Mouse (Mus musculus): ENCODE measurements around the gene Slc7a14. TPM values are rescaled to one million over a fixed set of nuclear protein-coding genes. Genes with fewer than 3 reads are reported as not detected.

Slc7a14 gene
- polyA plus RNA-seq, 1 experiment from 2014 or later = 0.92 TPM

- no peaks in the 10 kb centered on the region for H3K4me1 ChIP-seq
- ATAC-seq (ENCODE audit: low FRiP score) = no peak
- H3K27ac ChIP-seq = no peak overlapping the region
- no peaks in the 10 kb centered on the region for H3K9me3 ChIP-seq
- H3K4me2 ChIP-seq = no peak overlapping the region
- no peak overlapping the region for H3K4me3 ChIP-seq (replicated peaks)
- WGBS = 92% methylated on average over 7 of the region's 7 CpGs
- no peaks in the 10 kb centered on the region for H3K27me3 ChIP-seq
- no peak overlapping the region for H3K9ac ChIP-seq
- no peaks in the 10 kb centered on the region for H3K36me3 ChIP-seq (replicated peaks)
These were observed 119.8 kb downstream of the Slc7a14 start for GRCm38 (mm10) chr3:31190342-31190741.

GRCm38 (mm10) chr3:31166365-31166871 is 143.8 kb downstream of the Slc7a14 start:
- Histone ChIP-seq H3K27me3 (no peaks in the 10 kb centered on the region), H3K4me1 (peaks cover 18% of the 10 kb centered on the region), H3K4me3 (replicated peaks) (no peak overlapping the region), H3K9ac (peak overlapping the region; percentile 14; the same call in 1 of the 2 replicates), H3K36me3 (replicated peaks) (no peaks in the 10 kb centered on the region), H3K4me2 (peak overlapping the region; percentile 27), H3K27ac (no peak overlapping the region), H3K9me3 (no peaks in the 10 kb centered on the region)
- ATAC-seq (ENCODE audit: low FRiP score) = peak; percentile 69; the same call in 1 of the 2 replicates
- 17% methylated on average over 12 of the region's 12 CpGs for WGBS

- Histone ChIP-seq H3K4me3 (replicated peaks) (no peak overlapping the region), H3K27me3 (no peaks in the 10 kb centered on the region), H3K4me2 (no peak overlapping the region), H3K9ac (0 out of 2 replicates have a peak overlapping the region, but pooled peaks have one; percentile 14), H3K27ac (no peak overlapping the region), H3K9me3 (no peaks in the 10 kb centered on the region), H3K36me3 (replicated peaks) (no peaks in the 10 kb centered on the region), H3K4me1 (peaks cover 23% of the 10 kb centered on the region)
- WGBS = 48% methylated on average over 3 of the region's 3 CpGs
- ATAC-seq (ENCODE audit: low FRiP score) = 0 out of 2 replicates have a peak, but pooled peaks have one; percentile 14
These were observed 144.4 kb downstream of the Slc7a14 start for GRCm38 (mm10) chr3:31165803-31166202.

- H3K36me3 ChIP-seq (replicated peaks) = no peaks in the 10 kb centered on the region
- peaks cover 23% of the 10 kb centered on the region for H3K4me1 ChIP-seq
- H3K4me2 ChIP-seq = no peak overlapping the region
- H3K27me3 ChIP-seq = no peaks in the 10 kb centered on the region
- no peak for ATAC-seq (ENCODE audit: low FRiP score)
- H3K9me3 ChIP-seq = no peaks in the 10 kb centered on the region
- no peak overlapping the region for H3K9ac ChIP-seq
- WGBS = 93% methylated on average over 14 of the region's 14 CpGs
- H3K27ac ChIP-seq = no peak overlapping the region
- H3K4me3 ChIP-seq (replicated peaks) = no peak overlapping the region
These were observed 147.3 kb downstream of the Slc7a14 start for GRCm38 (mm10) chr3:31162860-31163259.

- peaks cover 13% of the 10 kb centered on the region for H3K4me1 ChIP-seq
- no peak overlapping the region for H3K4me2 ChIP-seq
- no peaks in the 10 kb centered on the region for H3K27me3 ChIP-seq
- no peak overlapping the region for H3K4me3 ChIP-seq (replicated peaks)
- H3K27ac ChIP-seq = no peak overlapping the region
- no peaks in the 10 kb centered on the region for H3K36me3 ChIP-seq (replicated peaks)
- H3K9me3 ChIP-seq = no peaks in the 10 kb centered on the region
- ATAC-seq (ENCODE audit: low FRiP score) = no peak
- no peak overlapping the region for H3K9ac ChIP-seq
- 29% methylated on average over 6 of the region's 6 CpGs for WGBS
These were observed 148.8 kb downstream of the Slc7a14 start for GRCm38 (mm10) chr3:31161336-31161735.

GRCm38 (mm10) chr3:31160046-31160445 is 150.1 kb downstream of the Slc7a14 start:
- no peaks in the 10 kb centered on the region for H3K9me3 ChIP-seq
- whole genome bisulfite sequencing = 78% methylated on average over 10 of the region's 10 CpGs
- no peak for ATAC-seq (ENCODE audit: low FRiP score)
- no peak overlapping the region for H3K4me3 ChIP-seq (replicated peaks)
- no peak overlapping the region for H3K27ac ChIP-seq
- H3K9ac ChIP-seq = no peak overlapping the region
- H3K4me1 ChIP-seq = peaks cover 13% of the 10 kb centered on the region
- H3K4me2 ChIP-seq = no peak overlapping the region
- no peaks in the 10 kb centered on the region for H3K27me3 ChIP-seq
- no peaks in the 10 kb centered on the region for H3K36me3 ChIP-seq (replicated peaks)

- no peak for ATAC-seq (ENCODE audit: low FRiP score)
- WGBS = 89% methylated on average over 15 of the region's 15 CpGs
- Histone ChIP-seq H3K27me3 (0 out of 2 replicates have a peak, but pooled peaks cover 3% of the 10 kb centered on the region), H3K27ac (no peak overlapping the region), H3K4me1 (peaks cover 13% of the 10 kb centered on the region), H3K36me3 (replicated peaks) (no peaks in the 10 kb centered on the region), H3K9ac (no peak overlapping the region), H3K4me3 (replicated peaks) (no peak overlapping the region), H3K9me3 (no peaks in the 10 kb centered on the region), H3K4me2 (no peak overlapping the region)
These were observed 152.4 kb downstream of the Slc7a14 start for GRCm38 (mm10) chr3:31157776-31158175.

GRCm38 (mm10) chr3:31156126-31156525 is 154.1 kb downstream of the Slc7a14 start:
- Histone ChIP-seq H3K4me1 (peaks cover 9% of the 10 kb centered on the region), H3K4me3 (replicated peaks) (no peak overlapping the region), H3K4me2 (no peak overlapping the region), H3K9me3 (no peaks in the 10 kb centered on the region), H3K36me3 (replicated peaks) (no peaks in the 10 kb centered on the region), H3K27ac (no peak overlapping the region), H3K27me3 (peaks cover 8% of the 10 kb centered on the region; the same call in 1 of the 2 replicates), H3K9ac (no peak overlapping the region)
- 50% methylated on average over 3 of the region's 3 CpGs for WGBS
- no peak for ATAC-seq (ENCODE audit: low FRiP score)

Other genes with a start within 250 kb of the Slc7a14 start
- gene Skil, start 215.3 kb downstream of the Slc7a14 start, polyA plus RNA-seq (2016; fragmentation: Nextera tagmentation; extraction: Ambion mirVana) = 40.1 and 40.2 TPM in 2 replicates
- gene Cldn11, start 160.5 kb downstream of the Slc7a14 start, polyA plus RNA-seq (2016; fragmentation: Nextera tagmentation; extraction: Ambion mirVana) = 33.1 TPM in 2 replicates